Mouse (Mus musculus) lung, adult 2 months (tissue): Measurements from ENCODE around the gene Rln3.

Experiments used
- CTCF ChIP-seq: fragments of 200-500 bp; IDR thresholded peaks from 2 replicates; pipeline ENCODE4 v1.5.1; 2011; ENCODE audit warnings: mild to moderate bottlenecking, low read length, control low read depth; ENCODE audit not compliant: insufficient read depth
- POLR2A ChIP-seq: fragments of 200-500 bp; IDR thresholded peaks from 2 replicates; pipeline ENCODE4 v1.6.1; 2011; ENCODE audit warnings: low read depth, mild to moderate bottlenecking, control low read depth, low read length, borderline replicate concordance; ENCODE audit errors: extremely low read depth

GRCm38 (mm10) chr8:84071921-84072320 lies 27.1 kb upstream of the Rln3 start:
- TF ChIP-seq POLR2A (no peak), CTCF (no peak)
